Mouse (Mus musculus) hematopoietic multipotent progenitor cell, adult 10-12 weeks (in vitro differentiated cells): ENCODE measurements around the gene Aqp11. TPM values are rescaled to one million over a fixed set of nuclear protein-coding genes. Genes with fewer than 3 reads are reported as not detected.

Experiments used
- polyA plus RNA-seq: library from polyadenylated mRNA; stranded (reverse); fragments of >175 nt; gene quantifications from 2 replicates; pipeline ENCODE4 v1.2.3, GENCODE M21; 2012; ENCODE audit warnings: low replicate concordance

Aqp11 gene
- 0.25 and 1.0 TPM in 2 replicates for polyA plus RNA-seq

GRCm38 (mm10) chr7:97737638-97738456 lies at the start of gene Aqp11:
Gene Aqp11, minus strand, starts transcription at chr7:97738289.

DNA sequence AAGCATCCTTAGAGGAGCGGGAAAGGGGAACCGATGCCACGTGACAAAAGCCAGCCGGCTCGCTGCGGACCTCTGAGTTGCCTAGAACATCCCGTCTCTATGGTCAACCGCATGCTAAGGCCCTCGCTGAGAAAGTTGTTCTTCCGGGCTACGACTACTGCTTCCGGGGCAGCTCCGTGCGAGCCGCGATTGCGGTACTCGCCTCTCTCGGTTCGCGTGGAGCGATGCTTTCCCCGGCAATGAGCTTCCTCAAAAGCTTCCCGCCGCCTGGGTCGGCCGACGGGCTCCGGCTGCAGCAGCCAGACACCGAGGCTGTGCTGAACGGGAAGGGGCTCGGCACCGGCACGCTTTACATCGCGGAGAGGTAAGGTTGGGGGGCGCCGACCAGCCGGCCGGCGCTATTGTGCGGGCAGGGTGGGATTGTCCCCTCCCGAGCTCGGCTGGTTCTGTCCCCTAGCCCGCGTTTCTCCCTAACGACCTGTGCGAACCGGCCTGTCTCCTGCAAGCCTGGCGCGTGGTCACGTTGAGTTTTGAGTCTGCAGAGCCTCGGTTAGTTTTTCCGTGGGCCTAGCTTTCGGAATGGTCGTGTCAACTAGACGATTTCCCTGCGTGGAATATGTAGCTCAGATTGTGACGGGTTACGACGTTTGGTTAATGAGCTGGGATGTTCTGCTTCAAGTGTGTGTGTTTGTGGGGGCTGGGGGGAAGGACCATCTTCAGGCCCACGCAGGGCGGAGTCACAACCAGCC lies 41.4 kb downstream of the Aqp11 start, which contains the start of gene Clns1a:
Gene Clns1a, plus strand, starts transcription at position 129 of the 749 bp plus-strand sequence.

Other genes with a start within 250 kb of the Aqp11 start
- gene Aamdc, start 158.8 kb downstream of the Aqp11 start, polyA plus RNA-seq: 2.3 and 6.9 TPM in 2 replicates
- 15.9 and 23.0 TPM in 2 replicates for gene Rsf1, start 158.4 kb downstream of the Aqp11 start, polyA plus RNA-seq
- gene Clns1a, start 41.7 kb downstream of the Aqp11 start, polyA plus RNA-seq: 21.3 and 25.7 TPM in 2 replicates
- gene Pak1, start 50.3 kb upstream of the Aqp11 start, polyA plus RNA-seq: 14.3 and 27.7 TPM in 2 replicates
- not detected in 2 replicates for gene Gdpd4, start 181.7 kb upstream of the Aqp11 start, polyA plus RNA-seq